ENCODE assay signal across 9 mouse cellular contexts in genomic region chr13:96697805-96698586, GRCm38 (mm10). TPM values are rescaled to one million over a fixed set of nuclear protein-coding genes. Genes with fewer than 3 reads are reported as not detected.
DNase-seq lines count a peak whose midpoint lies in the region; ATAC-seq lines count a peak whose summit lies in the region.
"Had no signal": no experiment of that assay in that cellular context is flagged by ENCODE, and none has a peak within 500 bp of the region (broad histone marks: within the 10 kb centered on the region; RNA-seq: fewer than 3 reads in every experiment).

No protein-coding gene starts in this region.

- H3K9ac ChIP-seq in embryonic facial prominence, embryonic 11.5 days (replicated peaks; ENCODE audit: low read length), result no peak overlapping the region
- H3K9ac ChIP-seq in liver, embryonic 16.5 days (ENCODE audit: low read depth, low read length), result peak overlapping the region; percentile 61
- no peak overlapping the region for H3K9ac ChIP-seq in stomach, embryonic 15.5 days

- H3K27me3 ChIP-seq in embryonic facial prominence, embryonic 11.5 days (ENCODE audit: control insufficient read depth, insufficient read depth, low read length), result no peaks in the 10 kb centered on the region
- no peaks in the 10 kb centered on the region for H3K27me3 ChIP-seq in embryonic facial prominence, embryonic 10.5 days (replicated peaks; ENCODE audit: low read depth, poor library complexity, severe bottlenecking)
- H3K27me3 ChIP-seq in liver, embryonic 16.5 days (ENCODE audit: control insufficient read depth, insufficient read depth, low read depth, low read length), result no peaks in the 10 kb centered on the region
- no peaks in the 10 kb centered on the region for H3K27me3 ChIP-seq in stomach, embryonic 15.5 days (replicated peaks)

- DNase-seq in embryonic facial prominence, embryonic 11.5 days (ENCODE audit: low spot score), result peak; percentile 4
- DNase-seq in embryonic facial prominence, embryonic 10.5 days (ENCODE audit: low spot score), result no peak
- DNase-seq in left cerebral cortex, adult 18-20 months (ENCODE audit: low spot score in 2 of 2), result no peak
- no peak for DNase-seq in urinary bladder, postnatal 14 days (ENCODE audit: low spot score)
- no peak for DNase-seq in cerebellum, adult 9-10 months

- WGBS in embryonic facial prominence, embryonic 11.5 days, result 78% methylated on average over 8 of the region's 8 CpGs
- 82% methylated on average over 8 of the region's 8 CpGs for WGBS in embryonic facial prominence, embryonic 10.5 days
- WGBS in liver, embryonic 16.5 days (ENCODE audit: insufficient replicate concordance), result 25% methylated on average over 8 of the region's 8 CpGs
- 59% methylated on average over 8 of the region's 8 CpGs for WGBS in stomach, embryonic 15.5 days

- H3K4me1 ChIP-seq in embryonic facial prominence, embryonic 11.5 days (ENCODE audit: control insufficient read depth, insufficient read depth, low read length), result no peaks in the 10 kb centered on the region
- H3K4me1 ChIP-seq in embryonic facial prominence, embryonic 10.5 days, result no peaks in the 10 kb centered on the region
- peaks cover 15% of the 10 kb centered on the region for H3K4me1 ChIP-seq in liver, embryonic 16.5 days (ENCODE audit: control insufficient read depth, low read depth, low read length)
- H3K4me1 ChIP-seq in stomach, embryonic 15.5 days, result no peaks in the 10 kb centered on the region

- no peak overlapping the region for H3K4me2 ChIP-seq in embryonic facial prominence, embryonic 11.5 days (ENCODE audit: low read depth, low read length)
- peak overlapping the region; percentile 65 for H3K4me2 ChIP-seq in liver, embryonic 16.5 days (ENCODE audit: low read depth, low read length)
- no peak overlapping the region for H3K4me2 ChIP-seq in stomach, embryonic 15.5 days

- no peak overlapping the region for H3K27ac ChIP-seq in embryonic facial prominence, embryonic 11.5 days (replicated peaks; ENCODE audit: low read depth, low read length)
- no peak overlapping the region for H3K27ac ChIP-seq in embryonic facial prominence, embryonic 10.5 days (replicated peaks)
- H3K27ac ChIP-seq in liver, embryonic 16.5 days (ENCODE audit: low read length), result peak overlapping the region; percentile 96
- no peak overlapping the region for H3K27ac ChIP-seq in stomach, embryonic 15.5 days

- H3K36me3 ChIP-seq in embryonic facial prominence, embryonic 11.5 days (replicated peaks; ENCODE audit: control insufficient read depth, insufficient read depth, low read depth, low read length), result no peaks in the 10 kb centered on the region
- no peaks in the 10 kb centered on the region for H3K36me3 ChIP-seq in embryonic facial prominence, embryonic 10.5 days (replicated peaks)
- no peaks in the 10 kb centered on the region for H3K36me3 ChIP-seq in liver, embryonic 16.5 days (ENCODE audit: control insufficient read depth, insufficient read depth)
- no peaks in the 10 kb centered on the region for H3K36me3 ChIP-seq in stomach, embryonic 15.5 days

- ATAC-seq in embryonic facial prominence, embryonic 11.5 days (replicated peaks; ENCODE audit: insufficient number of reproducible peaks, low FRiP score, low TSS enrichment, low read depth), result no peak
- peak; percentile 94 for ATAC-seq in granulocyte monocyte progenitor cell, adult 5-6 weeks (replicated peaks; ENCODE audit: poor library complexity, severe bottlenecking)
- ATAC-seq in liver, embryonic 16.5 days (ENCODE audit: low read depth), result peak; percentile 98
- peak; percentile 93; the same call in 1 of the 2 replicates for ATAC-seq in stomach, embryonic 15.5 days (ENCODE audit: insufficient read depth, low FRiP score, low read depth)

- H3K9me3 ChIP-seq in embryonic facial prominence, embryonic 11.5 days (replicated peaks; ENCODE audit: control insufficient read depth, low read length), result no peaks in the 10 kb centered on the region
- H3K9me3 ChIP-seq in embryonic facial prominence, embryonic 10.5 days, result no peaks in the 10 kb centered on the region
- H3K9me3 ChIP-seq in liver, embryonic 16.5 days (replicated peaks; ENCODE audit: control insufficient read depth, low read length), result no peaks in the 10 kb centered on the region
- no peaks in the 10 kb centered on the region for H3K9me3 ChIP-seq in stomach, embryonic 15.5 days

- no peak overlapping the region for H3K4me3 ChIP-seq in embryonic facial prominence, embryonic 11.5 days (ENCODE audit: low read depth, low read length)
- no peak overlapping the region for H3K4me3 ChIP-seq in embryonic facial prominence, embryonic 10.5 days
- H3K4me3 ChIP-seq in liver, embryonic 16.5 days (ENCODE audit: low read depth, low read length), result peak overlapping the region; percentile 57
- H3K4me3 ChIP-seq in stomach, embryonic 15.5 days (replicated peaks), result no peak overlapping the region

RNA-seq across cellular contexts. Expression of gene Hmgcr, which starts 27.3 kb away (rescaled TPM):
- polyA plus RNA-seq in embryonic facial prominence, embryonic 11.5 days (2014; fragmentation: Nextera tagmentation; extraction: Ambion mirVana), result 155 and 163 TPM in 2 replicates
- polyA plus RNA-seq in embryonic facial prominence, embryonic 10.5 days (2016; fragmentation: Nextera tagmentation; extraction: Ambion mirVana), result 131 and 141 TPM in 2 replicates
- 50.1 and 53.2 TPM in 2 replicates for total RNA-seq in granulocyte monocyte progenitor cell, adult 5-6 weeks (2014; fragmentation: Nextera tagmentation)
- 36.8 and 43.4 TPM in 2 replicates for total RNA-seq in granulocyte monocyte progenitor cell, adult 5-6 weeks (2017)
- 98.2 and 101 TPM in 2 replicates for polyA plus RNA-seq in liver, embryonic 16.5 days (2015; fragmentation: Nextera tagmentation; extraction: Ambion mirVana)
- polyA plus RNA-seq in stomach, embryonic 15.5 days (2015; fragmentation: Nextera tagmentation; extraction: Ambion mirVana), result 73.7 and 74.0 TPM in 2 replicates
- 100 to 1,000 TPM; 154 to 181 TPM for total RNA-seq in left cerebral cortex, adult 18-20 months (2021)

RNA-seq across cellular contexts. Expression of gene Ankrd31, which starts 50.1 kb away (rescaled TPM):
- not detected in 2 replicates for polyA plus RNA-seq in embryonic facial prominence, embryonic 11.5 days (2014; fragmentation: Nextera tagmentation; extraction: Ambion mirVana)
- not detected in 2 replicates for polyA plus RNA-seq in embryonic facial prominence, embryonic 10.5 days (2016; fragmentation: Nextera tagmentation; extraction: Ambion mirVana)
- not detected in 2 replicates for total RNA-seq in granulocyte monocyte progenitor cell, adult 5-6 weeks (2014; fragmentation: Nextera tagmentation)
- not detected in 2 replicates for total RNA-seq in granulocyte monocyte progenitor cell, adult 5-6 weeks (2017)
- 0.02 TPM in 2 replicates for polyA plus RNA-seq in liver, embryonic 16.5 days (2015; fragmentation: Nextera tagmentation; extraction: Ambion mirVana)
- not detected in 2 replicates for polyA plus RNA-seq in stomach, embryonic 15.5 days (2015; fragmentation: Nextera tagmentation; extraction: Ambion mirVana)
- under 1 TPM; 0.14 to 0.51 TPM for total RNA-seq in left cerebral cortex, adult 18-20 months (2021)
- polyA plus RNA-seq: large intestine, adult 2 months had no signal
